23 mouse cellular contexts compared by ENCODE assay signal in genomic region chr12:15011091-15011490, GRCm38 (mm10).
DNase-seq lines count a peak whose midpoint lies in the region; TF ChIP-seq lines count a peak whose summit lies in the region.
"Had no signal": no experiment of that assay in that cellular context is flagged by ENCODE, and none has a peak within 500 bp of the region (broad histone marks: within the 10 kb centered on the region; RNA-seq: fewer than 3 reads in every experiment).

No protein-coding gene starts in this region.

- no peak overlapping the region for H3K4me3 ChIP-seq in lung, adult 2 months (replicated peaks; ENCODE audit: extremely low read depth, low read depth, low read length)
- H3K4me3 ChIP-seq: embryonic facial prominence, embryonic 13.5 days; embryonic facial prominence, embryonic 15.5 days; erythroblast, embryonic 14.5 days; forebrain, embryonic 13.5 days; forebrain, embryonic 15.5 days had no signal

- intact Hi-C loops in heart, postnatal 10 days (cut with DNase I), result no loop called here

- DNase-seq in heart, adult 11 months, result peak; percentile 18
- DNase-seq in heart, postnatal 10 days, result no peak
- DNase-seq in 3T3-L1 (ENCODE audit: low read depth, low spot score), result peak; percentile 8
- peak; percentile 7 for DNase-seq in brain, adult 2 months (ENCODE audit: low read depth, low spot score)
- peak; percentile 49 for DNase-seq in gonadal fat pad, adult 2 months (ENCODE audit: low read depth)
- DNase-seq in kidney, adult 8-10 months, result no peak
- DNase-seq in lung, adult 2 months, result no peak
- DNase-seq: adrenal gland, adult 8-10 months; adrenal gland, postnatal 14 days; adrenal gland, postnatal 36 days; cerebellum, adult 11 months; cerebellum, adult 18-20 months; cerebellum, adult 8-10 months; cerebellum, adult 9-11 months; cerebellum, postnatal 14 days; cerebellum, postnatal 36 days; embryo, embryonic 11 days; forebrain, postnatal 0 days had no signal

- H3K4me1 ChIP-seq in lung, adult 2 months (ENCODE audit: control insufficient read depth, insufficient read depth, low read length), result no peaks in the 10 kb centered on the region
- H3K4me1 ChIP-seq: embryonic facial prominence, embryonic 13.5 days; embryonic facial prominence, embryonic 15.5 days; forebrain, embryonic 13.5 days; forebrain, embryonic 15.5 days had no signal

- TF ChIP-seq CTCF in lung, adult 2 months (IDR thresholded peaks at IDR 0.05; ENCODE audit: insufficient read depth, low read length), result no peak

- no peak for TF ChIP-seq POLR2A in lung, adult 2 months (IDR thresholded peaks at IDR 0.05; ENCODE audit: borderline replicate concordance, extremely low read depth, low read depth, low read length)

Comparison
In these comparisons a context has a peak if more than half of its experiments do, and no peak if none do; other contexts are left out.
1. DNase-seq: peak in heart, adult 11 months (single experiment), 3T3-L1 (single experiment), brain, adult 2 months (single experiment) and gonadal fat pad, adult 2 months (single experiment); none in heart, postnatal 10 days (0 of 2), kidney, adult 8-10 months (0 of 2) and lung, adult 2 months (single experiment).